Mouse (Mus musculus): ENCODE measurements around the gene Dmxl2.

DNA sequence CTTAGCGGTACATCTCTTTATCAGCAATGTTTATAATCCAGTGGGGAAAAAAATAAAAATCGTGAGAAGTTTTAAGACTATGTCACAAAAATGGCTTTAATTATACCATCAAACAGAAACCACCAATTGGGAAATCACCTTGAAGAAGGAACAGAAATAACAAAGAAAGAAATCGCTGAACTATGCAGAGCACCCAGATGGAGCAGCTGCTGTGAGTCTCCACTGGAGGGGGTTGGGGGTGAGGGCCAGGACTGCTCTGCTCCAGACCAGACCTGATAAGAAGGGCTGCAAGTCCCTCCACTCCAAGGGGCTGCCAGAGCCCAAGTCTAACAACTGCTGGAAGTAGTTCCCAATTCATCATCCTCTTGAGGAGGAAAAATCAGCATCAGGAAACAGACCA, 23.3 kb downstream of the Dmxl2 start:
- no peak for TF ChIP-seq POLR2A (IDR thresholded peaks at IDR 0.05; ENCODE audit: borderline replicate concordance, insufficient read depth, low read length)
- TF ChIP-seq CTCF (IDR thresholded peaks at IDR 0.05; ENCODE audit: borderline replicate concordance, insufficient read depth, low read depth, low read length): no peak

Data from cerebellum, adult 2 months (tissue).